Mouse (Mus musculus) heart, adult 2 months (tissue): ENCODE measurements around the gene Hbb-bh1.

Source experiments
- CTCF ChIP-seq: fragments of 200-600 bp; IDR thresholded peaks from 2 replicates; pipeline ENCODE4 v1.8.1; 2022; ENCODE audit warnings: antibody characterized with exemption, mild to moderate bottlenecking, moderate library complexity
- EP300 ChIP-seq: fragments of 200-500 bp; IDR thresholded peaks from 2 replicates; pipeline ENCODE4 v1.6.1; 2011; ENCODE audit warnings: low read depth, low read length, control low read depth; ENCODE audit not compliant: insufficient read depth
- POLR2A ChIP-seq: fragments of 200-500 bp; IDR thresholded peaks from 2 replicates; pipeline ENCODE4 v1.6.1; 2011; ENCODE audit warnings: mild to moderate bottlenecking, low read depth, low read length, control low read depth; ENCODE audit not compliant: insufficient read depth

GRCm38 (mm10) chr7:103877093-103877492, 34.1 kb upstream of the Hbb-bh1 start:
- no peak for TF ChIP-seq POLR2A
- TF ChIP-seq CTCF, result no peak
- no peak for TF ChIP-seq EP300
